Mouse (Mus musculus): ENCODE measurements around the gene Sorl1. TPM values are rescaled to one million over a fixed set of nuclear protein-coding genes. Genes with fewer than 3 reads are reported as not detected.

The Sorl1 gene
- total RNA-seq, 2 experiments from 2014 or later = 187 to 196 TPM

DNA sequence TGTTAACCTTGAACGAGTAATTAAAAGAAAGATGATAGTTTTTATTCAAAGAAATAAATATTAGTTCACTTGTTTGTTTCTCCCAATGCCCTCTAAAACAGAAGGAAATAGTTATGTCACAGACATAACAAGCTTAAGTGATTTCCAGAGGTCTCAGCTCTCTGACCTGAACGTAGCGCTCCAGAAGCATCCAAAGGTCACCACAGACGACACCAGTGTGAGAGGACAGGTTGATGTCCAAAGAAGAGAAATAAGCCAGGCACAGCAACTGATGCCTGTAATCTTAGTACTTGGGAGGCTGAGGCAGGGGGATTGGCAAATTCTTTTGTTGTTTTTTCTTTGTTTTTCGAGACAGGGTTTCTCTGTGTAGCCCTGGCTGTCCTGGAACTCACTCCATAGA lies 67.5 kb downstream of the Sorl1 start:
- no peak for DNase-seq (ENCODE audit: extremely low spot score in 1 of 2, low spot score in 1 of 2)

DNA sequence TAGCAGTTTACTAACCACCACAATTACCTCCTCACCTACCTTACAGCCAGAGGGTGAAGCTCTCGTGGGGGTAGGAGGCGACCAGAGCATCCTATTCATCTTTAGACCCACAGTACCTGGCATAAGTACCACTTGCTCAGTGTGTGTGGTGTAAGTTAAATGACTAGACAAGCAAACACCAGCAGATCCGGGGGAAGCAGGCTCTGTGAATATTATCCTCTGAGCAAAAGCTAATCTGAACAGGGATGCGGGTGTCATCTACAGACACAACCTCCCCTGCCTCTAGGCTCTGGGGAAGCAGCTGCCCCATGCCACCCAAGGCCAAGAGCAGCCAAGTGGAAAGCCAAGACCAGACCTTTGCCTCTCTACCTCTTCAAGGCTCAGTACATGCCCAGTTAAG lies 68.7 kb downstream of the Sorl1 start:
- DNase-seq (ENCODE audit: extremely low spot score in 1 of 2, low spot score in 1 of 2) = peak in 1 of 2 experiments; percentile 39

DNA sequence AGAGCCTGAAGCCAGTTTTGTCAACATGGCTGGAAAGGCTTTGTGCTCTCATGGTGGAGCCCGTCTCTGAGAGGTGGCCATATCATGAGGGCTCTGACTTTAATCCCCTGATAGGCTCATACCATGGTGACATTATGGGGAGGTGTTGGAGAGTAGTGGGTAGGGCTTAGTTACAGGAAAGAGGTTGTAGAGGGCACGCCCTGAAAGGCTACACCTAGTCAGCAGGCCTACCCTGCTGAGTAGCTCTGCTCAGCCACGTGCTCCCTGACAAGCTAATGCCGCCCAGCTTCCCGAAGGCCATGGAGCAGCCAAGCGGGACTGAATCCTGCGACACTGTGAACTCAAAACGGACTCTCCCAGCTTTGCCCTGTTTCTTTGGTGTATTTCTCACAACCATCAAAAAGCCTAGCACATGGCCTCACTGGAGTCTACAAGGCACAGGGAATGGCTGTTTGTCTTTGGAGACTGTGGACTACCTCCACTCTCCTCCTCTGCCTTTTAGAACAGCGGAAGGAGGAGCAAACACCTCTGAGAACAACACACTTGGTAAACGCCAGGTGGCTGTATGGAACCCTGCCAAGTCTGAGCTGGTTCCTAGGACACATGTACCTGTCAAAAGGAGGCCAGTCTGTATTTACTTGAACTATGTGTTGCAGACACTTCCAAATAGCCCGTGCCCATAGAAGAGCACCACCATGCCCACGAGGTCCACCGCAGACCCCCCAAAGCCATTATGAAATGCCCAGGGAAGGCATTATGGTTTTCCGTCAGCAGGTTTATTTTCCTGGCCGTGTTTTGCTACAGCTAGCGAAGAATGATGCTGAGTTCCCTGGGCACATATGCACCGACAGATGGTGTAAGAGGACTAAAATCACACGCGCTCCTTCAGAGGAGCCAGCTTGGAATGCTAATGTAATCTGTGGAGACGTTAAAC lies 69.5 kb downstream of the Sorl1 start:
- peak; percentile 42 to 51 for DNase-seq (ENCODE audit: extremely low spot score in 1 of 2, low spot score in 1 of 2)

DNA sequence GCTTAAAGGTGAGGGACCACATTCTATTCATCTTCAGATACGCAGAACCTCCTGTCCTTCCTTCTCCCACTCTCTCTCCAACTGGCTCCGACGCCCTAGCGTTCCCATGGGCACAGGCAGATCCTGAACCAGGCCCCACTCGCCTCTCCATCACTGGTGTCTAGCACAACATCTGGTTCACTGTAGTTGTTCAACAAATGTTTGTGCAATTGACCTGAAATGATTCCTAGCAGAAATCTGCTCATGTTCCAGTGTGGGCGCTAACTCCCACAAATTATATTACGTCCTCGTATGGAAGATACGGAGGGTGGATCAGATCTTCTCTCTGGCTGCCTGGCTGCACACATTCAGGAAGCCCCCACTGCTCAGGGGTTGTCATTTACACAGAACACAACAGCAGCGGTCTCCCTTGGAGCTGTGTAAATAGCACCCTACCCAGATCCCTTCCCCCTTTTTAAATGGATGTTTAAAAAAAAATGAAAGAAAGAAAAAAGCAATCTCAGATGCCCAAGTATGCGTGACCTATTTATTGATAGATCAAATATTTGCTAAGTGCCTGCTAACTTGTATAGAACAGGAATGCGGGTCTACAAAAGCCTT lies 70.4 kb downstream of the Sorl1 start:
- no peak for DNase-seq (ENCODE audit: extremely low spot score in 1 of 2, low spot score in 1 of 2)

DNA sequence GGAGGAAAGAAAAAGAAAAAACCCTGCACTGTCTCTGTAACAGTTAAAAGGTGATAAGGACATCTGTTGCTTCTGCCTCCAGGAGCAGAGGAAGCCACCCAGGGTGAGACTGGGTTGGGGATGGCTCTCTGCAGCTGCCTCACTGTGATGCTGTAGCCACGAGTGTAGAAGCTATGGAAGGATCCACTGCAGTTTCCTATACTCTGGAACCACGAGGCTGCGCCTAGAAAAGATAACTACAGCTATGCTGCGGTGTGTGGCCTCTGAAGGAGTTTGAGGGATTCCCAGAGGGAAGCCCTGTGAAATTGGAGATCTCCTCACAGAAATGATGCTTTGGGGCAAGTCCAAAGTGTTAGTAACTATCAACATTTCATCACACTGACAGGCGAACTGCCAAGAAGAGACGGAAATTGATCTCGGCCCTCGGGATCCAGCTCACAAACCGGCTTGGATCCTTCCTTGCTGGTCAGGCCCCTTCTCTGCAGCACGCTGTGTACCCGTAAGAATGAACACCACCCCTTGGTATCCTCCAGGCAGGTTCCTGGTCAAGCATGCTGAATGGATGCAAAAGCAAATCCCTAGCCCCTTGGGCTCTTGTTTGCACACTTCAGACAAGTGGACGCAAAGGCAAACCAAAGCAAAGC lies 71.3 kb downstream of the Sorl1 start:
- no peak for DNase-seq (ENCODE audit: extremely low spot score in 1 of 2, low spot score in 1 of 2)

DNA sequence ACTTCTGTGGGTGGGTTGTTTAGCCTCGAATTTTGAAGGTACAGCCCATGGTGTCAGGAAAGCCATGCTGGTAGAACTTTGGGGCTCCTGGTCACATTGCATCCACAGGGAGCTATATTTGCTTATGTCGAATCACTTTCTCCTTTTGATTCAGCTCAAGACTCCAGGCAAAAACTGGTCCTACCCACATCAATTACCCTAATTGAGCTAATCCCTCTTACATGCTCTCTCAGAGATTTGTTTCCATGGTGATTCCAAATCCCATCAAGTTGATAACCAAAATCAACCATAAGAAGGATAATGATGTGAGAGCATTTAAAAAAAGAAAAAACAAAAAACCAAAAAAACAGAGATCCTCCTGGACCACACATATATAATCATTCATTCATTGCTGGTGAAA lies 75.6 kb downstream of the Sorl1 start:
- no peak for DNase-seq (ENCODE audit: extremely low spot score in 1 of 2, low spot score in 1 of 2)

DNA sequence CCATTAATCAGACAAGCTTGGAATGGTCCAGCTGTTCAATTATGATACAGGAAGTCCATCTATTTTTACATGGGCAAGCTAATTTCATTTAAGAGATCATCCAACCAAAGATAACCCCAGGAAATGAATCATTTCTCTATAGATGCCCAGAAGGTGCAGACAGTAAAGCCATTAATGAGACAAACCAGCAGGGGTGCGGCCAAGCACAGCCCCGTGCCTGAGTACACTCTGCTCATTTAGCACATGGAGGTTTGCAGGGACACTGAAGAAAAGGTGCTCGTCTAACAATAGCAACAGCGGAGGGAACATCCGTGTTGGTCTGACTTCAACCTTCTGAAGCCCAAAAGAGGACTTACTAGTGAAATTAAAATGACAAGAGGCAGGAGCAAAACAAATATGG lies 76.3 kb downstream of the Sorl1 start:
- no peak for DNase-seq (ENCODE audit: extremely low spot score in 1 of 2, low spot score in 1 of 2)

DNA sequence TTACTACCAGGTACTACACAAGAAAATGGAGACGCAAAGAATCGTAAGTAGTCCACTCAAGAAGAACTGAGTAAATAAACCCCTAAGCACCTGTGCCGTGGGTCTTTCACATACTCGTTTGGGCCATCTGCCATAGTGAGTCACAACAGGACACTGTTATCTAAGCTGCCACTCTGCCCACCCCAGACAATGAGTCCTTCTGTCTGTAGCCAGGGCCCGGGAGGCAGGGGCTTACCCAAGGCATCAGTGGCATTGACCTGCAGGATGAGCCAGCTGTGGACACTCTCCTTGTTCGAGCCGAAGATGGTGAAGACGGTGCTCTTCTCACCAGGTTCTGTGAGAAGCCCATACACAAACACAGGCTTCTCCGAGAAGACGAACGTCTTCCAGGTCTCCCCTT lies 77.8 kb downstream of the Sorl1 start:
- DNase-seq (ENCODE audit: extremely low spot score in 1 of 2, low spot score in 1 of 2) = no peak

DNA sequence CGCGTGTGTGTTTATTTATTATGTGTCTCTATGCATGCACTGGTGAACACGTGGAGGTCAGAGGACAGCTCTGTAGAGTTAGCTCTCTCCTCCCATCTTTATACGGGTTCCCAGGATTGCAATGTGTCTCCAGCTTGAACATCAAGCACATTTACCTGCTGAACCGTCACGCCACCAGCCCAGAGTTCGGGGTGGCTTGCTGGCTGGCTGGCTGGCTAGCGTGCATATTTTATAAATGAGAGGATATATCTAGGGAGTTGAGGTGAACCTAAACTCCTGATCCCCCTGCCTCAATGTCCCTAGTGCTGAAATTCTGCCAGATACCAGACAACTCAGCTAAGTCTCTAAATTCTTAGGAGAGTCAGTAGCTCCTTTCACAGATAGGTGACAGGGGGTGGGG lies 79.4 kb downstream of the Sorl1 start:
- no peak for DNase-seq (ENCODE audit: extremely low spot score in 1 of 2, low spot score in 1 of 2)

DNA sequence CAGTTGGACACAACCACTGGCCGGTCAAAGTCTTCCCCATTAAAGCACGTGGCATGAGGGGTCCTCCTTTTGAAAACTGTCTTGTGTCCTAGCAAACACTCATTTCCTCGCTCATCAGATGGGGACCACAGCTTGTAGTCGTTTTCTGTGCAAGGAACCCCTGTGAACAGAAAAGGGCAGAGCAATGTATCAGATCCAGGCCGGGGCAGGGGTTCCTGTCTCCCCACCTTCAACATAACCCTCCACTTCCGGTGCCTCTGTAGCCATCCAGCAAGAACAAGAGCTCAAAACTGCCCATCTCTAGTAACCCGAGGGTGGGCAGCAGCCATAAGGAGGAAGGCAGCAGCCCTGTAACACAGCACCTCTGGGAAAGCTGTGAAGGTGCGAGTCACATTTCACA lies 80.2 kb downstream of the Sorl1 start:
- no peak for DNase-seq (ENCODE audit: extremely low spot score in 1 of 2, low spot score in 1 of 2)

DNA sequence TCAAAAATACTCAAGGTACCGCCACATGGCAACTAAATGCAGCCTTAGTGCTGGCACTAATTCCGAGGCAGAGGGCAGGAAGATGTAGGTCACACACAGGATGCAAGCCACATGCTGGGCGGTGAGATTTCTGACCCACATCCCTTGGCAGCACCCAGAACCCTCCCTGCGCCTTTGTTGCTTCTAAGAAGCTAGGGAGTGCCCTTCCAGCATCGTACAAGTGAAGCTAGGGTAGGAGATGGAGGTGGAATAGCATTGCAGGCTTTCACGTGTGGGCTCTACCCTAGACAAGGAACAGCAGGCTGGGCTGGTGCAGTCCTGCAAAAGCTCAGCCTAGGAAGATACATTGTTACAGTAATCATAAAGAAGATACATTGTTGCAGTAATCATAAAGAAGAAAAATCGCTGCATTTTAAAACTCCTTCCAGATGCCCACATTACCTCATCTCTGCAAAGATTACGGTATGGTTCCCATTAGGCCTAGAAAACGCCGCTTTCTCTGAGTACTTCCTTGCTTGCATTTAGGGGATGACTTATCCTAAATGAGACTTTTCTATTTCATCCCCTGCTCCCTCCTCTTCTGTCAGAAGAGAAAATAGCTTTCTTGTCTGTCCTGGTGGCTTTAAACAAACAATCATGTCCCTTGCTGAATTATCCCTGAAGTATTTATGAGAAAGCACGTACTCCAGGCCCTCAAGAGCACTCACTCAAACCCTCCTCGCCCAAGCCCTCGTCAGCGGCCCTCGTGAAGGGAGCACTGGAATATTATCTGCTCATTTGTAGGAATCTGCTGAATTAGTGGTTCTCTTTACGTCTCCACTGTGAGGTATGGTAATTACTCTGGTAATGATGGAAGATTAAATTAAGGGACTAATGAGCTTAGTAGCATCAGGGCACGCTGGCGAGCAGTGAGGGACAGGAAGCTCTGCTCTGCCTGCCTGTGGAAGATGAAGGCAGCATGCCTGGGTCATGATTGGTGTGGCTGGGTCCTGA lies 84.8 kb downstream of the Sorl1 start:
- no peak for DNase-seq (ENCODE audit: extremely low spot score in 1 of 2, low spot score in 1 of 2)

DNA sequence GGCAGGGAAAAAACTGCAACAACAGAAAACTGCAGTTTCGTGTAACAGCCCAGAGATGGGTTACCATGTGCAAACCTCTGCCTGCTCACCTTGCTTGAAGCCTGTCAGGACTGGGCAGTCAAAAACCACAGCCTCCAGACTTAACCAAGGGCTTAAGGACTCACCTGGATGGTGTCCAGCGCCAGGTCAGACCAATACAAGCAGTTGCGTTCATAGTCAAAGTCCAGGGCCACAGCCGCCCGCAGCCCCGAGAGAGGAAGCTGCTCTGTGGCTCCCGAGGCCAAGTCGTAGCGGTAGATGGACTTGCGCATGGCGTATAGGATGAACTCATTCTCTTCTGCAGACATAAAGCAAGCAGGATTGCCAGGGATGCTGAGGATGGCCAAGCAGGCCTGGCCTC lies 87.2 kb downstream of the Sorl1 start:
- DNase-seq (ENCODE audit: extremely low spot score in 1 of 2, low spot score in 1 of 2) = no peak

DNA sequence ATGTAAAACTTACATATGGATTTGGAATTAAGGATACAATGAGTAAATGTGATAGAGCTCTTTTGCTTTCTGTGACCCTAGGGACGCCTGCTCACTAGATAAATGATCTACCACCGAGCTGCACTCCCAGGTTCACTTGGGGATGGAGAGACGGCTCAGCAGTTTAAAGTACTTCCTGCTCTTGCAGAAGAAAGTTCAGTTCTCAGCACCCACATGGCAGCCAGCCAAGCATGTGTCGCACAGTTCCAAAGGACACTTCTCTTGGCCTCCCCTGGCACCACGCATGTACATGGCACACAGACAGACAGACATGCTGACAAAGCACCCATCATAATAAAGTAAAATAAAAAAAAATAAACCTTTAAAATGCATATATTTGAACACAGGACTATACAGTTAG lies 88.1 kb downstream of the Sorl1 start:
- no peak for DNase-seq (ENCODE audit: extremely low spot score in 1 of 2, low spot score in 1 of 2)

DNA sequence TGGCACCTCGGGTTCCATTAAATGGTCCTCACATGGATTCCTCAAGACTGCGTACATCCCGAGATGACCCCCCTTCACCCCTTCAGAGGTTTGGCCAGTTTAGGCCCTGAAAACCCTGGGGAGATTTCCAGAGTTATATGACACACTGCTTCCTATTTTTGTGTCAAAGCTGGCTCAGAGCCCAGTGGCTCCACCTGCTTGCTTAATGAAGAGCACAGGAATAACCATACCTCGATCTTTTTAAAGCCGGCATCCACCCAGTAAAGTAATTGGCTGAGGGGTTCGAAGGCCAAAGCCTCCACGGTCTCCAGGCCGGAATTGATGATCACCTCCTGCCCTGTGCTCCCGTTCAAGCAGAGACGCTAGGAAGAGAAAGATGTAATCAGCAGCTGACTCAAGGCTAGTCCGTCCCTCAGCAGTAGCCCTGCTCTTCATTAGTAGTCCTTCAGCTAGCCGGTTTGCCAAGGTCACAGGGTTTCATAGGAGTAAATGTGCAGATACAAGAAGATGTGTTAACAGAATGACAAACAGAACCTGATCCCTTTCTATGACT lies 88.8 kb downstream of the Sorl1 start:
- DNase-seq (ENCODE audit: extremely low spot score in 1 of 2, low spot score in 1 of 2) = peak in 1 of 2 experiments; percentile 29

DNA sequence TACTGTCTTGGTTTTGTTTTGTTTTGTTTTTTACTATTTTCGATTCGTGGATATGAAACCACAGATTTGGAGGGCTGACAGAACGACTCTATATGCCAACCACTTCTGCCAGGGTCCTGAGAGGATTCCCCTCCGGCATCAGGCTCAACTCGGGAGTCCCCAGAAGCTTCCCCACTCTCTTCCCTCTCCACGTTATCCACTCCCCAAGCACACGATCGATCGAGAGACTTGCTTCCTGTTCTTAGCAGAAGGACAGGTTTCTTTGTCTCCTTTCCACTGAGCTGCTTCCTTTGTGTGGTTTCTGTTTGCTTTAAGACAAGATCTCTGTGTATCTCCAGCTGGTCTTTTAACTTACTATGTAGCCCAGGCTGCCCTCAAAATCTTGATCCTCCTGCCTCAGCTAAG lies 90.0 kb downstream of the Sorl1 start:
- no peak for DNase-seq (ENCODE audit: extremely low spot score in 1 of 2, low spot score in 1 of 2)

DNA sequence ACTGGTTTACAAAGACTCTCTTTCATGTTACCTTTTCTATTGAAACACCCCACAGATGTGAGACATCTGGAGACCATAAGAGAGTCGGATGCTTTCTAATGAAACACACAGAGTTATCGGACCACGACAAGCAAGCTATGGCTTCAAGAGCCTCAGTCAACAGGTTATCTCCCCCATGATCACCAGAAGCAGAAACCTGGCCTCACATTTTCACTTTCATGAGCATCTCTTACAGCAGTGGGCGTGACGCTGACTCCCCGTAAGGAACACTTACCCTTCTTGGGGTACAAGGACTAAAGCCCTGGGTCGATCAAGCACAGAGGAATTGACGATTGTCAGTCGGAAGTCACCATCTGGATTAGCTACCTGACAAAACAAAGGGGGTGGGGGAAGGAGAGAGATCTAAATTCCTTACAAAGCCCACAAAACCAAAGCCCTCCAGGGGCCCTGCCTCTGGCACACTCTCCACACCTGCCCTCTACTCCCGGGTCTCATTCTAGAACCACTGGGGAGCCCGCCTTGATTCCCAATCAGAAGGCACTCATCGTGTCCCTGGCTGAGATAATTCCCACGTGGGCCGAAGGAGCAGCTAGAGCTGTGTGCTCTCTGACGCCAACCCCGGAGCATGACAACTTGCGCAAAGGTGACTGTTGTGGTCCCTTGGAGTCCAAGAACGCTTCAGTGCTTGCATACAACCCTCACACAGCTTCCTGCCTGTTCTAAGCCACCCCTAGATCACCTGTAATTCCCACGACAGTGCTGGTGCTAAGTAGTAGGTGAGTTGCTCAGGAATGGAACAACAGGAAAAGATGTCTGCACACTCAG lies 90.6 kb downstream of the Sorl1 start:
- no peak for DNase-seq (ENCODE audit: extremely low spot score in 1 of 2, low spot score in 1 of 2)

DNA sequence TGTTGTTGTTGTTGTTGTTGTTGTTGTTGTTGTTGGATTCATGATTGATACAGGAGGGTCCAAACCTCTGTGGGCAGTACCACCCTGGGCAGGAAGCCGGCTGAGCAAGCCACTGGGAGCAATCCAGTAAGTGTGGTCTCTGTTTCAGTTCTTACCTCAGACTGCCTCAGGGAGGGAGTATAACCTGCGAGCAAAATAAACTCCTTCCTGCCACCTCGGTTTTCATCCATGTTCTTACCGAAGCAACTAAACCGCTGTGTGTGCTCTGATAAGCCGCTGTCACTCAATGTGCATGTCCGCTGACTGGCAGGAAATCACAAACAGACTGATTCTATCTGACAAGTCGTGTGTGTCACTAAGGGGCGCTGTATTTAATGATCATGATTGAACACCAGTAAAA lies 91.7 kb downstream of the Sorl1 start:
- DNase-seq (ENCODE audit: extremely low spot score in 1 of 2, low spot score in 1 of 2) = no peak

DNA sequence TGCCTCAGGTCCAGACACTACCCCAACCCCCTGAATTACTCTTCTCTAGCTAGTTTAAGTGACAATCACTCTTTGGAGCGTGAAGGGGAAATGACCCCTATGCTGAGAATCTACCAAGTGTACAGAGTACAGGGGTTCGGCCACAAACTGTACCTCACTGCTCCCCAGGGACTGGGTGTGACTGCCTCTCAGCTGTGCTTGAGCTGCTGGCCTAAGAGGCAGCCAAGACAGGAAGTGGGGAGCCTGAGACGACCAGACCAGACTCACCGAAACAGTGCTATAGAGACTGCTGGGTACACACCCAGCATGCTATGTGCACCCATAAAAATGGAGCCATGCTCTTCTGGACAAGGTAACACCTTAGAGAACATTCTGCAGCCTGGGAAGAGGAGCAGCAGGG lies 95.3 kb downstream of the Sorl1 start:
- no peak for DNase-seq (ENCODE audit: extremely low spot score in 1 of 2, low spot score in 1 of 2)

DNA sequence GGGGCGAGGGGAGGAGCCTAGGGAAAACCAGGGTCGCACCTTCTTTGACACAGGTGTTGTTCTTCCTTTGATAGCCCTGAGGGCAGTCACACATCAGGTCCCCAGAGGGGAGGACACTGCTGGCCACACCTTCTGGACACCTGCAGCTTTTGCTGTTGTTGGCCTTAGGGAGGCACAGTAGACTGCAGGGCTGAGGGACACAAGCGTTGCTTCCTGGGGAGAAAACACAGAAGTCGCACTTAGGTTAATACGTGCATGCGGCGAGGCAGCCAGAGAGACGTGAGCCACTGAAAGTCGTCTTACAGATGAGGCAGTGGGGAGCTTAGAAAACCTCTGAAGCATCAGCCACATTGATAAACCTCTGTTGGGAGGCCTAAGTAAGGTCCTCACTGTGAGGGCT lies 99.8 kb downstream of the Sorl1 start:
- no peak for DNase-seq (ENCODE audit: extremely low spot score in 1 of 2, low spot score in 1 of 2)
